Mouse (Mus musculus) liver, adult 2 months (tissue): ENCODE measurements at regions not wholly inside any gene's neighbourhood (a gene's known extent, or its start where the extent isn't known, plus 50 kb on each side); places are given as distances from the start of the nearest gene placed in this dataset.

Source experiments
- CTCF ChIP-seq: fragments of 200-500 bp; IDR thresholded peaks from 2 replicates; pipeline ENCODE4 v1.5.1; 2011; ENCODE audit warnings: low read depth, low read length, control low read depth
- POLR2A ChIP-seq: fragments of 200-500 bp; IDR thresholded peaks from 2 replicates; pipeline ENCODE4 v1.6.1; 2011; ENCODE audit warnings: low read length, control low read depth; ENCODE audit not compliant: insufficient read depth; ENCODE audit errors: extremely low read depth

DNA sequence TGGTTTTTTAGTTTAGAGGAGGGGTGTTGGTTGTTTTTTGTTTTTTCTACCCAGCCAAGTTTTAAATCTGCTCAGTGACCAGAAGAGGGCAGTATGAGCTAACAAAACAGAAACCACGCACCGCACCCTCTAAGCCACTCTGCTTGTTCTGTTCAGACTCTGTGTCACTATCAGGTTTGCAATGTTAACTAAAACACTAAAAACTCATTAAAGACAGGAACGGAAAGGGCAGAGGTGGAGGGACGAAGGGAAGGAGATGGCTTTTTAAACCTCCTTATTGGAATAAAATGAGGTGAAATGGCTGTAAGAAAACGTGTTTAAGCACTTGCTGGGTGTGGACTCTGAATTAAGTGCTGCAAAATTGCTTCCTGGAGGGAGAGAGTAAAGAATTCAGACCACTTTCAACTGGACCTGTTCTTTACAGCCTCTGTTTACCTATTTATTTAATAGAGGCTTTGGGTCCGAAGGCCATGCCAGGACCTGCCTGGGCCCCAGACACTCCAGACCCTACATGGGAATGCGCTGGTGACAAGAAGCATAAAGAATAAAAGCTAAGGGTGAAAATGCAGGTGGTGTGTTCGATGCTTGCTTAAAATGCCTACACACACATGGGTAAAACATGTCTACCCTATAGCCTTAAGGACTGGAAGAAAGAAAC, 116.1 kb upstream of the Olig3 start:
- TF ChIP-seq CTCF (peak; percentile 71), POLR2A (no peak)
